In the genomic region with DNA sequence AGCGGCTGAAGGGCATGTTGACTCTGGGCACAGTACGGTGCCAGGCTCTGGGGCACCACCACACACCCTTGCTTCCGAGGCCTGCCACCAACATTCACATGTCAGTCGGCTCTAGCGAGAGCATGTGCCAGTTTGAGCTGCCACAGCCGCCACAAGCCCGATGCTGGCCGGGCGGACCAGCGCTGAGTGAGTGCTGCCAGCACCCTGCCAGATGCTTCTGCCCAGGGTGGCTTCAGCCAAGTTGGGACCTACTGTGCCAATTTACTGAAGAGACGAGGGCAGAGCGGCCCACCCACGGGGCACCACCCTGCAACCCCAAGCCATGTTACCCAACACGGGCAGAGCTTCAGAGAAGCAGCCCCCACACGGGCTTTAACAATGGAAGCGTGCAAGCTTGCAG, we compare ENCODE assay signal across 16 mouse cellular contexts. TPM values are rescaled to one million over a fixed set of nuclear protein-coding genes. Genes with fewer than 3 reads are reported as not detected.
DNase-seq lines count a peak whose midpoint lies in the region; ATAC-seq and TF ChIP-seq lines count a peak whose summit lies in the region.
"Had no signal": no experiment of that assay in that cellular context is flagged by ENCODE, and none has a peak within 500 bp of the region (broad histone marks: within the 10 kb centered on the region; RNA-seq: fewer than 3 reads in every experiment).

No protein-coding gene starts in this region.

- DNase-seq in cerebellum, adult 11-12 months = peak; percentile 24
- DNase-seq in hindbrain, postnatal 0 days (ENCODE audit: low spot score) = no peak
- DNase-seq in cerebellum, postnatal 25 days = peak; percentile 28 to 48
- DNase-seq in heart, postnatal 10 days = peak; percentile 70 to 77
- DNase-seq in liver, postnatal 0 days = no peak
- DNase-seq in adrenal gland, adult (ENCODE audit: inconsistent age in 2 of 2, low spot score in 1 of 2) = no peak
- DNase-seq: kidney, postnatal 14 days; right cerebral cortex, postnatal 14 days had no signal

- no peaks in the 10 kb centered on the region for H3K27me3 ChIP-seq in hindbrain, postnatal 0 days (ENCODE audit: insufficient read depth, low read length)
- no peaks in the 10 kb centered on the region for H3K27me3 ChIP-seq in hindbrain, embryonic 12.5 days
- no peaks in the 10 kb centered on the region for H3K27me3 ChIP-seq in liver, postnatal 0 days (ENCODE audit: insufficient read depth, low read length)
- H3K27me3 ChIP-seq: limb, embryonic 12.5 days; lung, embryonic 15.5 days; midbrain, embryonic 12.5 days; neural tube, embryonic 12.5 days; stomach, embryonic 15.5 days had no signal

- peaks cover 11% of the 10 kb centered on the region for H3K4me1 ChIP-seq in hindbrain, postnatal 0 days (ENCODE audit: insufficient read depth, low read length)
- peaks cover 27% of the 10 kb centered on the region for H3K4me1 ChIP-seq in hindbrain, embryonic 12.5 days
- peaks cover 11% of the 10 kb centered on the region for H3K4me1 ChIP-seq in liver, postnatal 0 days (ENCODE audit: insufficient read depth)
- H3K4me1 ChIP-seq: limb, embryonic 12.5 days; lung, embryonic 15.5 days; stomach, embryonic 15.5 days had no signal

- H3K9ac ChIP-seq in hindbrain, postnatal 0 days (replicated peaks; ENCODE audit: low read length) = no peak overlapping the region
- no peak overlapping the region for H3K9ac ChIP-seq in hindbrain, embryonic 12.5 days
- no peak overlapping the region for H3K9ac ChIP-seq in liver, postnatal 0 days (replicated peaks)
- H3K9ac ChIP-seq: limb, embryonic 12.5 days; lung, embryonic 15.5 days; midbrain, embryonic 12.5 days; neural tube, embryonic 12.5 days; stomach, embryonic 15.5 days had no signal

- H3K9me3 ChIP-seq in hindbrain, postnatal 0 days (ENCODE audit: low read length) = no peaks in the 10 kb centered on the region
- 0 out of 2 replicates have a peak, but pooled peaks cover under 1% of the 10 kb centered on the region for H3K9me3 ChIP-seq in hindbrain, embryonic 12.5 days (replicated peaks)
- H3K9me3 ChIP-seq in liver, postnatal 0 days (ENCODE audit: low read length) = no peaks in the 10 kb centered on the region
- H3K9me3 ChIP-seq: embryonic facial prominence, embryonic 10.5 days; limb, embryonic 12.5 days; lung, embryonic 15.5 days; midbrain, embryonic 12.5 days; neural tube, embryonic 12.5 days; stomach, embryonic 15.5 days had no signal

- TF ChIP-seq EP300 in liver, postnatal 0 days (IDR thresholded peaks at IDR 0.05; ENCODE audit: low read depth) = no peak

- TF ChIP-seq CTCF in hindbrain, postnatal 0 days (IDR thresholded peaks at IDR 0.05; ENCODE audit: low read depth) = no peak
- no peak for TF ChIP-seq CTCF in liver, postnatal 0 days (IDR thresholded peaks at IDR 0.05; ENCODE audit: low read depth)

- intact Hi-C loops in heart, postnatal 10 days (cut with DNase I) = loop anchor here (5.0 kb wide), 1 partner anchor 42 kb away; no protein-coding TSS in a partner anchor

- no peaks in the 10 kb centered on the region for H3K36me3 ChIP-seq in hindbrain, postnatal 0 days (ENCODE audit: insufficient read depth, low read length)
- no peaks in the 10 kb centered on the region for H3K36me3 ChIP-seq in hindbrain, embryonic 12.5 days
- no peaks in the 10 kb centered on the region for H3K36me3 ChIP-seq in liver, postnatal 0 days (replicated peaks; ENCODE audit: insufficient read depth, low read length)
- H3K36me3 ChIP-seq: embryonic facial prominence, embryonic 10.5 days; limb, embryonic 12.5 days; lung, embryonic 15.5 days; midbrain, embryonic 12.5 days; neural tube, embryonic 12.5 days; stomach, embryonic 15.5 days had no signal

- peak overlapping the region; percentile 7; the same call in 1 of the 2 replicates for H3K27ac ChIP-seq in hindbrain, postnatal 0 days
- no peak overlapping the region for H3K27ac ChIP-seq in hindbrain, embryonic 12.5 days
- H3K27ac ChIP-seq in liver, postnatal 0 days (ENCODE audit: low read depth) = no peak overlapping the region
- H3K27ac ChIP-seq: embryonic facial prominence, embryonic 10.5 days; limb, embryonic 12.5 days; lung, embryonic 15.5 days; midbrain, embryonic 12.5 days; neural tube, embryonic 12.5 days; stomach, embryonic 15.5 days had no signal

- H3K4me3 ChIP-seq in hindbrain, postnatal 0 days (ENCODE audit: low read length) = no peak overlapping the region
- H3K4me3 ChIP-seq in hindbrain, embryonic 12.5 days = no peak overlapping the region
- no peak overlapping the region for H3K4me3 ChIP-seq in liver, postnatal 0 days (ENCODE audit: low read depth, low read length)
- H3K4me3 ChIP-seq: embryonic facial prominence, embryonic 10.5 days; limb, embryonic 12.5 days; lung, embryonic 15.5 days; midbrain, embryonic 12.5 days; neural tube, embryonic 12.5 days; stomach, embryonic 15.5 days had no signal

- no peak for ATAC-seq in cerebellum, adult (ENCODE audit: insufficient number of reproducible peaks, low FRiP score, low TSS enrichment)
- ATAC-seq in hindbrain, postnatal 0 days = peak; percentile 25
- ATAC-seq in hindbrain, embryonic 12.5 days (ENCODE audit: low FRiP score) = no peak
- no peak for ATAC-seq in liver, postnatal 0 days

- no peak overlapping the region for H3K4me2 ChIP-seq in hindbrain, postnatal 0 days (ENCODE audit: low read depth, low read length)
- H3K4me2 ChIP-seq in hindbrain, embryonic 12.5 days (replicated peaks) = no peak overlapping the region
- H3K4me2 ChIP-seq in liver, postnatal 0 days (ENCODE audit: low read depth, low read length) = no peak overlapping the region
- H3K4me2 ChIP-seq: limb, embryonic 12.5 days; lung, embryonic 15.5 days; midbrain, embryonic 12.5 days; neural tube, embryonic 12.5 days; stomach, embryonic 15.5 days had no signal

- WGBS in hindbrain, postnatal 0 days = 45% methylated on average over 16 of the region's 16 CpGs
- 94% methylated on average over 16 of the region's 16 CpGs for WGBS in hindbrain, embryonic 12.5 days
- 88% methylated on average over 16 of the region's 16 CpGs for WGBS in liver, postnatal 0 days (ENCODE audit: insufficient replicate concordance)

RNA-seq across cellular contexts. Expression of a gene that starts 49.5 kb away (rescaled TPM):
- total RNA-seq in hindbrain, postnatal 0 days (2014; rRNA removed) = 35.4 and 46.6 TPM in 2 replicates
- polyA plus RNA-seq in hindbrain, postnatal 0 days (2015; fragmentation: Nextera tagmentation; extraction: Ambion mirVana) = 15.2 and 16.6 TPM in 2 replicates
- polyA plus RNA-seq in hindbrain, embryonic 12.5 days (2016; fragmentation: Nextera tagmentation; extraction: Ambion mirVana) = 25.7 and 27.0 TPM in 2 replicates
- total RNA-seq in heart, postnatal 10 days (2021) = 10 to 100 TPM; 13.1 to 17.5 TPM
- polyA plus RNA-seq in liver, postnatal 0 days (2015; fragmentation: Nextera tagmentation; extraction: Ambion mirVana) = 3.5 and 3.6 TPM in 2 replicates

Comparison
In these comparisons a context has a peak if more than half of its experiments do, and no peak if none do; other contexts are left out.
1. DNase-seq: peak in cerebellum, adult 11-12 months (single experiment), cerebellum, postnatal 25 days (2 of 2) and heart, postnatal 10 days (2 of 2); none in hindbrain, postnatal 0 days (single experiment), liver, postnatal 0 days (single experiment) and adrenal gland, adult (0 of 2).